Mouse (Mus musculus) hindbrain, embryonic 16.5 days (tissue): ENCODE results near the gene Slmap. TPM values are rescaled to one million over a fixed set of nuclear protein-coding genes. Genes with fewer than 3 reads are reported as not detected.

Source experiments
- ATAC-seq: fragments of 200-750 bp; cut with Nextera tagmentation; 2 replicates; pipeline ENCODE4 v1.8.0; 2017; ENCODE audit warnings: moderate TSS enrichment, moderate library complexity
- H3K27ac ChIP-seq: fragments of 300-500 bp; sonication (generic); 2 replicates; pipeline ENCODE4 v1.5.1; 2014; ENCODE audit warnings: low read depth, mild to moderate bottlenecking, control low read depth, low read length, moderate library complexity
- H3K27me3 ChIP-seq: fragments of 300-500 bp; sonication (generic); replicated peaks from 2 replicates; pipeline ENCODE4 v1.6.1; 2014; ENCODE audit warnings: low read length; ENCODE audit not compliant: control insufficient read depth, insufficient read depth
- H3K36me3 ChIP-seq: fragments of 300-500 bp; sonication (generic); 2 replicates; pipeline ENCODE4 v1.6.1; 2014; ENCODE audit warnings: mild to moderate bottlenecking, low read length, moderate library complexity, mixed read lengths; ENCODE audit not compliant: control insufficient read depth, insufficient read depth
- H3K4me1 ChIP-seq: fragments of 300-500 bp; sonication (generic); 2 replicates; pipeline ENCODE4 v1.6.1; 2014; ENCODE audit warnings: low read depth, low read length; ENCODE audit not compliant: control insufficient read depth, insufficient read depth
- H3K4me2 ChIP-seq: fragments of 300-500 bp; sonication (generic); 2 replicates; pipeline ENCODE4 v1.6.1; 2014; ENCODE audit warnings: mild to moderate bottlenecking, low read length, control low read depth, moderate library complexity
- H3K4me3 ChIP-seq: fragments of 300-500 bp; sonication (generic); 2 replicates; pipeline ENCODE4 v1.5.1; 2014; ENCODE audit warnings: mild to moderate bottlenecking, low read length, control low read depth, moderate library complexity
- H3K9ac ChIP-seq: fragments of 300-500 bp; sonication (generic); 2 replicates; pipeline ENCODE4 v1.6.1; 2014; ENCODE audit warnings: low read depth, mild to moderate bottlenecking, control low read depth, low read length, moderate library complexity
- H3K9me3 ChIP-seq: fragments of 300-500 bp; sonication (generic); 2 replicates; pipeline ENCODE4 v1.6.1; 2014; ENCODE audit warnings: mild to moderate bottlenecking, low read length, moderate library complexity; ENCODE audit not compliant: control insufficient read depth
- WGBS: fragments of 180-500 bp; shearing (Covaris S2); extraction: QIAGEN DNeasy Blood & Tissue Kit; methylation state at CpG from one replicate; pipeline ENCODE4 v1.1.7; 2014; 5-methylcytosine and 5-hydroxymethylcytosine counted together
- polyA plus RNA-seq: library from polyadenylated mRNA; unstranded; fragments of >200 nt; fragmentation: Nextera tagmentation; extraction: Ambion mirVana; gene quantifications from 2 replicates; pipeline ENCODE4 v1.2.1, GENCODE M21; 2015

Gene Slmap
- polyA plus RNA-seq, 1 experiment from 2014 or later: 11.4 TPM

DNA sequence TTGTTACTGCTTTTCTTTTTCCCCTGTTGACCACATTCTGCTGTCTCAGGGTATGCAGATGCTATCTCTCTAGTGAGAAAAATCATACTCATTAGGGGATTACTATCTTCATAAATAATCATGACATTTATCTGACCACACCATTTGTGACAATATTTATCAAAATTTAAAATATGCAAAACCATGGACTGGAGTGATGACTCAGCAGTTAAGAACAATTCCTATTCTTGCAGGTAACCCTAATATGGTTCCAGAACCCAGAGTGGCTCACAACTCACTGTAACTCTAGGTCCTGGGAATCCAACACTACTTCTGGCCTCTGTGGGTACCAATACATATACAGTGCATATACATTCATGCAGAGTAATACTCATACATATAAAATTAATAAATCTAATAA, 94.7 kb downstream of the Slmap start:
- Histone ChIP-seq H3K36me3 (peaks cover 7% of the 10 kb centered on the region; the same call in 1 of the 2 replicates), H3K9me3 (no peaks in the 10 kb centered on the region), H3K27ac (no peak overlapping the region), H3K4me3 (no peak overlapping the region), H3K27me3 (no peaks in the 10 kb centered on the region), H3K9ac (no peak overlapping the region), H3K4me1 (no peaks in the 10 kb centered on the region), H3K4me2 (no peak overlapping the region)
- ATAC-seq: no peak

DNA sequence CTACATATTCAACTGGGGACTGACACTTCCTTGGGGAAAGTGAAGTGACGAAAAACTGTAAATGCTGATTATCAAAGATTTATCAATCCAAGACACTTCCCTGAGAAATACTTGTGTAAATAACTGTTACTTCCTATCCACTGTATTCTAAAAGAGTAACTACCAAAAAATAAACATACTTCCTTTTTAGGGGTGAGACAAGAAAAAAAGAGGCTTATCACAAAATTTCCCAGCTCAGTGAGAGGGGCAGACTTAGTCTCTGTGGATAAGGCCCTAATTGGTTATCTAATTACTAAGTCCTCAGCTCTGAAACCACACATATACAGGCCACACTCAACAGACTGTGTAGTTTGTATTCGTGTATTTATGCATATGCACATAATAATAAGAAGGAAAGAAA, 97.0 kb downstream of the Slmap start:
- H3K4me1 ChIP-seq: no peaks in the 10 kb centered on the region
- ATAC-seq: no peak
- peaks cover 7% of the 10 kb centered on the region; the same call in 1 of the 2 replicates for H3K36me3 ChIP-seq
- 93% methylated on average over 2 of the region's 2 CpGs for WGBS
- H3K9me3 ChIP-seq: no peaks in the 10 kb centered on the region
- H3K4me2 ChIP-seq: no peak overlapping the region
- H3K27me3 ChIP-seq: no peaks in the 10 kb centered on the region
- no peak overlapping the region for H3K4me3 ChIP-seq
- H3K9ac ChIP-seq: no peak overlapping the region
- H3K27ac ChIP-seq: no peak overlapping the region

DNA sequence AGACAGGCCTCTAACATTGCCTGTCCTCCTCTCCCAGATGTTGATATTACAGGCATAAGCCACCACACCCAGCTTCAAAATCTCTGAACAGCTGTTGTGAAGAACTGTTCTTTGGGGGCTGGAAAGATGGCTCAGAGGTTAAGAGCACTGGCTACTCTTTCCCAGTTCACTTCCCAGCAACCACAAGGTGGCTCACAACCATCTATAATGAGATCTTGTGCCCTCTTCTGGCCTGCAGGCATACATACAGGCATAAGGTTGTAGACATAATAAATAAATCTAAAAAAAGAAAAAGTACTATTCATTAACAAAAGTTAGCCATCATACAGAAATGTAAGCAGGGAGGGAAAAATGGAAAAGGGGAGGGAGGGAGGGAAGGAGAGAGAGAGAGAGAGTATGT, 98.4 kb downstream of the Slmap start:
- no peak overlapping the region for H3K4me2 ChIP-seq
- no peaks in the 10 kb centered on the region for H3K9me3 ChIP-seq
- H3K9ac ChIP-seq: no peak overlapping the region
- no peaks in the 10 kb centered on the region for H3K27me3 ChIP-seq
- peaks cover 7% of the 10 kb centered on the region; the same call in 1 of the 2 replicates for H3K36me3 ChIP-seq
- no peaks in the 10 kb centered on the region for H3K4me1 ChIP-seq
- no peak for ATAC-seq
- H3K27ac ChIP-seq: no peak overlapping the region
- H3K4me3 ChIP-seq: no peak overlapping the region

- no peak for ATAC-seq
- 54% methylated on average over 2 of the region's 2 CpGs for WGBS
These were observed 102.4 kb downstream of the Slmap start for GRCm38 (mm10) chr14:26432320-26432719.

GRCm38 (mm10) chr14:26431919-26432318, 102.8 kb downstream of the Slmap start:
- H3K4me2 ChIP-seq: no peak overlapping the region
- H3K9ac ChIP-seq: no peak overlapping the region
- H3K4me3 ChIP-seq: no peak overlapping the region
- H3K4me1 ChIP-seq: no peaks in the 10 kb centered on the region
- no peaks in the 10 kb centered on the region for H3K27me3 ChIP-seq
- H3K27ac ChIP-seq: no peak overlapping the region
- no peaks in the 10 kb centered on the region for H3K9me3 ChIP-seq
- WGBS: 84% methylated on average over 2 of the region's 2 CpGs
- no peak for ATAC-seq
- peaks cover 8% of the 10 kb centered on the region; the same call in 1 of the 2 replicates for H3K36me3 ChIP-seq

More at GRCm38 (mm10) chr14:26432320-26432719, 102.4 kb downstream of the Slmap start:
- no peak overlapping the region for H3K9ac ChIP-seq
- H3K27me3 ChIP-seq: no peaks in the 10 kb centered on the region
- H3K36me3 ChIP-seq: peaks cover 8% of the 10 kb centered on the region; the same call in 1 of the 2 replicates
- no peak overlapping the region for H3K4me2 ChIP-seq
- H3K9me3 ChIP-seq: no peaks in the 10 kb centered on the region
- H3K4me3 ChIP-seq: no peak overlapping the region
- no peaks in the 10 kb centered on the region for H3K4me1 ChIP-seq
- H3K27ac ChIP-seq: no peak overlapping the region

GRCm38 (mm10) chr14:26420231-26420630, 114.5 kb downstream of the Slmap start:
- Histone ChIP-seq H3K4me3 (no peak overlapping the region), H3K4me2 (no peak overlapping the region), H3K27ac (no peak overlapping the region), H3K9ac (no peak overlapping the region), H3K36me3 (peaks cover 12% of the 10 kb centered on the region), H3K27me3 (no peaks in the 10 kb centered on the region), H3K9me3 (no peaks in the 10 kb centered on the region), H3K4me1 (no peaks in the 10 kb centered on the region)
- ATAC-seq: no peak
- 92% methylated on average over 2 of the region's 2 CpGs for WGBS

DNA sequence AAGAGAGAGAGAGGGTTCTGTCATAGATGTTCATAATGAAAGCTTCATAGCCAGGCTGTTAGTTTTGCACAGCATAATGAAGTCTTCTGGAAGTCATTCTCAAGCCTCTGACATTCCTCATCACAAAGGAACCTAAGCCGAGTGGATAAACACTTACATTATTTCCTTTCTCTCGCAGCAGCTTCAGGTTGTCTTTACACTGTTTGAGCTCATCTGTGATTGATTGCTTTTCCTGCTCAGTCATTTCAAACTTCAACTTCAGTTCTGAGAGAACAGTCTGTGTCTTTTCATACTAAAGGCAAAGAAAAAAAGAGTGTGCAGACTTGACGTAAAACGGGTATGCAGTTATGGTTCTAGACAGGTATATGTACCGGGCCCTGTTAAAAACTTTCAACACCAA, 116.8 kb downstream of the Slmap start:
- ATAC-seq: no peak
- H3K9ac ChIP-seq: no peak overlapping the region
- WGBS: 73% methylated on average over 5 of the region's 5 CpGs

DNA sequence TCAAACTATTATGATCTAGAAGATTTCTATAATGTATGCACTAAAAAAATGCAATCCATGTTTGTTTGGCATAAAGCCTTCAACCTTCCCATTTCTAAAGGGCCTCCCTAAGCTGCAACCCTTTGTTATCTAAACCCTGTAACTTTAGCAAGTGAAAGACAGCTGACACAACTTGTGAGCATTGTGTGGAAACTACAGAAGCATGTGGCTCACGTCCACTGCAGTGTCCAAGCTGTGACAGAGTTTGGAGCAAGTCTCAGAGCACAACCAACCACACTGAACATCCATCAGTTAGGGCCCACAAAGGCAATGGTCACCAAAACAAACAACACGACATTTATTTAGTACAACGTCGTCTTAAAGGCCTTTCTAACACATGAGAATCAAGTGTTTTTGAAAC, 117.6 kb downstream of the Slmap start:
- Histone ChIP-seq H3K4me2 (no peak overlapping the region), H3K9me3 (no peaks in the 10 kb centered on the region), H3K4me3 (no peak overlapping the region), H3K27ac (no peak overlapping the region), H3K9ac (no peak overlapping the region), H3K36me3 (peaks cover 4% of the 10 kb centered on the region), H3K27me3 (no peaks in the 10 kb centered on the region), H3K4me1 (no peaks in the 10 kb centered on the region)
- no peak for ATAC-seq
- WGBS: 76% methylated on average over 4 of the region's 4 CpGs

More for the DNA sequence above, 116.8 kb downstream of the Slmap start:
- Histone ChIP-seq H3K4me3 (no peak overlapping the region), H3K27ac (no peak overlapping the region), H3K27me3 (no peaks in the 10 kb centered on the region), H3K4me2 (no peak overlapping the region), H3K4me1 (no peaks in the 10 kb centered on the region), H3K36me3 (peaks cover 6% of the 10 kb centered on the region), H3K9me3 (no peaks in the 10 kb centered on the region)

DNA sequence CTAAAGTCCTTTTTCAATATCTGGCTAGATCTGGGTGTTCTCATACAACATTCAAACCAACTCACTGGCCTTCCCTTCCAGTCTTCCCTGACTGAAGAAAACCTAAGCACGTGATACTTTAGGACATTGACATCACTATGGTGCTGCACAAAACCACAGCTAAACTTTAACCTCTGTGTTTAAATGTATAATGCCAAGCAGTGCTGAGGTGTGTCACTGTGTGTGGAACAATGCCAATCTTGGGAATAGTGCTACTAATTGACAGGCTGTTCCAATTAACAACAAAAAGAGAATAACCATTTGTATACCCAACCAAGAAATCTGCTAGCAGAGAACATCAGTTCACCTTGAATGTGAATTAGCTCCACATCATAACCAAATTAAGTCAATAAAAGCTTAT, 121.2 kb downstream of the Slmap start:
- H3K4me3 ChIP-seq: no peak overlapping the region
- 78% methylated on average over 1 of the region's 1 CpGs for WGBS
- H3K4me1 ChIP-seq: no peaks in the 10 kb centered on the region
- H3K27me3 ChIP-seq: no peaks in the 10 kb centered on the region
- no peaks in the 10 kb centered on the region for H3K9me3 ChIP-seq
- no peak overlapping the region for H3K9ac ChIP-seq
- H3K4me2 ChIP-seq: no peak overlapping the region
- no peak overlapping the region for H3K27ac ChIP-seq
- H3K36me3 ChIP-seq: no peaks in the 10 kb centered on the region; the same call in 1 of the 2 replicates
- no peak for ATAC-seq

DNA sequence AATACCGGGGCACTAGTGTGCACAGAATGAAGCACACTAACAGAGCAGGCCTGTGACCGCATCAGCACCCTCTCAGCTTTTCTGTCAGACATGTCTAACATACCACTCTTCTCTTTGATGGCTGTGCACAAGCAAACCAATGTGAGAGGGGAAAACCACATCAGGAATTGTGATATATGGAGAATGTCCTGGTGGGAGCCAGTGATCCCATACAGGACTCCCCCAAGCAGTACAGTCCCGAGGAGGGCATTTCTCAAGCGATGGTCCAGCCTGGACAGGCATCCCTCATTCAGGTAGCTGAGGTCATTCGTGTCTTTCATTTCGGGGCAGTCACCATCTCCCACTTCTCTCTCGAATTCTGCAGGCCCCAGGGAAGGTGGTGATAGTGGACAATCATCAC, 128.0 kb downstream of the Slmap start:
- H3K9me3 ChIP-seq: no peaks in the 10 kb centered on the region
- H3K4me2 ChIP-seq: no peak overlapping the region
- H3K27me3 ChIP-seq: no peaks in the 10 kb centered on the region
- WGBS: 93% methylated on average over 7 of the region's 7 CpGs
- H3K4me3 ChIP-seq: no peak overlapping the region
- no peak overlapping the region for H3K27ac ChIP-seq
- no peaks in the 10 kb centered on the region for H3K36me3 ChIP-seq
- H3K9ac ChIP-seq: no peak overlapping the region
- H3K4me1 ChIP-seq: no peaks in the 10 kb centered on the region
- ATAC-seq: no peak
